Mouse (Mus musculus) MEL-GATA-1-ER (cell line): ENCODE measurements around the gene Rpa3.

Experiments
- DNase-seq: peaks from one replicate; pipeline ENCODE4 v3.0.0-alpha.2; 2012; ENCODE audit warnings: low read depth; ENCODE audit errors: extremely low read depth

The Rpa3 gene

DNA sequence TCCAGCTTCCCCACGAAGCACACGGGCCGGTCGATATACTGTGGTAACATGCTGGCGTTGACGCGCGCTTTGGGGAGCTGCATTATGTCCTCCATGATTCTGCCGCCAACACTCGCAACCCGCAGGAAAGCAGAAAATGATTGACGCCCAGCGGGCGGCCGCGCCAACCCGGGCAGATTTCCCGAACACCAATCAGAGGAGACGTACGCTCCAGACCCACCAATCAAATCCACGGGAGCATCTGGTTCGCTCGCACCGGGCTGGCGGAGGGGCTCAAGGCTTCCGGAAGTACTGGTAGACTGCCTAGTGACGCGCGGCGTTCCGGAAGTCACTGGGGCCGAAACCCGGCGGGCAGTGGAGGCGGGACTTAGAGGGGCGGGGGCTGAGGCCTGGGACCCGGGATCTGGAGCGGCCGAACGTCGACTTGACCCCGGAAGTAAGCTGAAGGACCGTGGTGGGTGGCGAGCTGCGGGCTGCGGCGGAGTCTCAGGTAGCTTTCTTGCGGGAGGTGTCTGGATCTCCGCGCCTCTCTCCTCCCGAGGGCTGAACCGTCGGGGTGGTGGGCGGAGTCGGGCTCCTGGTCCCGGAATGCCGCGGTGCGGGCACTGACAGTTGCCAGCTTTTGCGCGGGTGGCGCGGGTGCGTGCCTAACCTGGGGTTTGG, at the start of gene Rpa3, which contains the start of the genes Umad1 and Gm45062:
Gene Rpa3, minus strand, starts transcription at position 170 of the 663 bp plus-strand sequence.
Gene Umad1, plus strand, starts transcription at position 285 of the 663 bp plus-strand sequence.
Gene Gm45062, plus strand, starts transcription at position 447 of the 663 bp plus-strand sequence.
- DNase-seq, result peak; percentile 96

DNA sequence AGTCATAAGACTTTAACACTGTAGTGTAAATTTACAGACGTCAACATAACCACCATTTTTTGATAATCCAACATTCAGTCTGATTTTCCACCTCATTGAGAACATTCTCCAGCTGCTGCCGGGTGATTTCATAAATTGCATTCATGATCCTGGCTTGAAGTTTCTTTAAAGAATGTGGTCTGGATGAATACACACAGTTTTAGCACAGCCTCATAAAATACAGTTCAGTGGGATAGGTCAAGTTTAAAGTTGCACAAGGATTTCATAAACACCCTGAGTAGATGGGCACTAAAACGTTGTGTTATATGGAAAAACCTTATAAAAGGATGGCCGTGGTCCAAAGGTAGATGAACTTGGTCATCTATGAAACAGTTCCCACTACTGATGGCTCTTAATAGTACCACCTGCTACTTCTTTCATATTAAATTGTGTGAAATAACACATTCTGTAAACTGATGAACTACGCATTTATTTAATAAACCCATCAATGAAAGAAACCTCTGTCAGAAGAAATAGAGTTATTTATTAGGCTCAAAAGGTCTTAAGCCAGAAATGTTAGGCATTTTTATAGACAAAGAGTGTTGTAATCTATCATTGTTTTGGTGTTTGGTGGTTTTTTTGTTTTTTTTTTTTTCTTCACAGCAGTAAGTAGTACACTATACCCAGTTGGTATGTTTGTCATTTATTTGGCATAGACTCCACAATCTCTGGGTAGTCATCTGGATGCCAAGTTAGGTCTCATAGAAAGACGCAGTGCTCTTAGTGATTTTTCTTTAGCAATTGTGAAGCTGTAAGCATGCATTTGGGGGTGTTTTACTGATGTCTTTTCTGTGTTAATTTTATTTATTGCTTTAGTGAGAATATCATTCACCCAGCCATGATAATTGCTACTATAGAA, 49.2 kb upstream of the Rpa3 start:
- DNase-seq, result no peak

DNA sequence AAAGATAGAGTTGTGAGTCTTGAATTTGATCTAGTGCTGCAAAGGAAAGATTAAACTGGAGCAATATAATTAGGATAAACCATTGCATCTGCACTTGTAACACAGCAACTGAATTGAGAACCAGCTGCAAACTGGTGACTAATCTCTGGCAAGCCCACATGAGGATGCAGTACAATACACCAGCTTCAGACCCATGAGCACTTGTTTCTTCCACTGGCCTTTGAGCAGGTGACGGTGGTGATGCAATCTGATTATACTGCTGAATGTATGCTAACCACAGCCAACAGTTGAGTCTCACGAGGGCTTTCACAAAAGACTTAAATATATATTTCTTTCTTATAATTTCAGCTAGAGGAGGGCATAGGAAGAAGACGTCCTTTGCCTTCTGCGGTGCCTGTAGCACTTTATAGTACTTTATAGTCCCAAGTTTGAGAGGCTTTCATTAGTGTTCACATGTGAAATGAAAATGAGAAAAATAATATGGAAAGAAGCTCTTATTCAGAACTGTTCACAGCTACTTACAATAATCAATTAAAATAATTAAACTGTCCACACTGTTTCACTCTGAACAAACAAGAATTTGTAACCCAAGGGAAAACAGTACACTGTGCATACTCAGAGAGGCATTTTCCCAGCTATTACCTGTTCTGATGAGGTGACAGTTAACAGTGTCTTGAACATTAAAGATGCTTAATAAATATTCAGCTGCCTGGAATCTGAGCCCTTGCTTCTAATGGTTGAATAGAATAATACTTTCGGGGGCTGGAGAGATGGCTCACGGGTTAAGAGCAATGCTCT, 40.3 kb upstream of the Rpa3 start:
- DNase-seq, result no peak

DNA sequence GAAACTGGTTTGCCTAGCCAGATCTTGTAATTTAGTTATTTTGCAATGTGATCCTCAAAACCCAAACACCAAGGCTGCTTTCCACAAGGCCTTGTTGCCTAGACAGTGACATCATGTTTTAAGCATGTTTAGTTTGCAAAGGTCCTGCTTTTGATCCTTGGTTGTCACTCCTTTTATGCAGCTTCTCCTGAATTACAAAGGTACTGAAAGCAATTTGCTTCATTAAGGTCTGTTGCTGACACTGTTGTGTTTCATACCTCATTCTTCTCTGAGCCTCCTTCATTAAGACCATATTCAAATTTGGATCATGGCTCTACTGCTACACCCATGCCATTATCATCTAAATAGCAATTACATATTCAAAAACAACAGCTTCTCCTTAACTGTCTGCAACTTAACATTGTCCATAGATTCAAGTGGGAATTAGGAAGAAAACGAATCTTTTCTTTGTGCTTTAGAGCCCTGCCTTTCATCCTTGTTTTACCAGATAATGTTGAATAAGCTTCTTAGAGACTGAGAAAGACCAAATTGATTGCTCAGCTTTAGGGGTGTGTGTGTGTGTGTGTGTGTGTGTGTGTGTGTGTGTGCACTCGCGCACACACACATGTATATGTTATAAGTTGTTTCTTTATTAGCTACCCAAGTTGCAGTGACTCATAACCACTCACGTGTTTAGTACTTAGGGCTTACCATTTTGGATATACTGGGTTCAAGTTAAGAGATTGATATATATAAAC, 35.2 kb upstream of the Rpa3 start:
- no peak for DNase-seq

DNA sequence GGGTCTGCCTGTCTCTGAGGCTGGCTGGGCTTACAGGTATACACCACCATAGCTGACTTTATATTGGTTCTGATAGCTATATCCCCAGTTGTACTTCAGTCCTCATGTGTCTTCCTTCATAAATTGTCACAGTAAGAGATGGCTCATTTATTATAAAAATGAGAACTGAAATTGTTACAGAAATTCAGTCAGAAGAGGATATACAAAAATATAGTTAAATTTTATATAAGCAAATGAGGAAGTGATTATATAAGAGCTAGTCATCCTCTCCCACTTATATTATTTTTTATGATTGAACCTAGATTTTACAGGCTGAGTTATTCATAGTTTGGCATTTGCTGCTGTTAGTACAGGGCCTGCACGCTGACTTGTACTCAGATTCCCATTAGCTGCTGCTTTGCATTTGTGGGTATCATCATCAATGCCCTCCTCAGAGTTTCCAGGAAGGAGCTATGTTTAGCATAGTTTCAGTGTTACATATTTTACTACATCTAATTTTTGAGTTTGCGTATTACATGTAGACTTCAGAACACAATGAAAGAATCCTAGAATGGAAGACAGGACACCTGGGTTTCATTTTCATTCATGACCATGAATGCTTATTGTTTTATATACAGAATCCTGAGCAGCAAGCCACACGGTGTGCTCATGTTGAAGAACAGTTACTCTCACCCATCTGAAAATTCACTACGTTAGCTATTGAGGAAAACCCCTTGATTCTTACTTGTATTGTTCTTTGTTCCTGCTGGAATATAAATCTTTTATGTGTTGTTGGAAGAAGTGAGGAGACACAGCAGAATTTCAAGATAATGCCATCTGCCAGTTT, 30.0 kb upstream of the Rpa3 start:
- no peak for DNase-seq

DNA sequence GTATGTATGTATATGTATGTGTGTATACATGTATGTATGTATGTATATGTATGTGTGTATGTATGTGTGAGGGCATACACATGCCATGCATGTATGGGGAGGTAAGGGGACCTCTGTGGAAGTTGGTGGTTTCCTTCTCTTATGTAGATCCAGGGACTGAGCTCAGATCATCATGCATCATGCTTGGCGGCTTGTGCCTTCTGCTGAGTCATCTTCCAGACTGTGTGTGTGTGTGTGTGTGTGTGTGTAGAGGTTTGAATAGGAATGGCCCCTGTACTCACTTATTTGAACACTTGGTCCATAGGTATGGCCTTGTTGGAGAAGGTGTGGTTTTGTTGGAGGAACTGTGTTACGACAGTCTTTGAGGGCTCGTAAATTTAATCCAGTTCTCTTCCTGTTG, 27.2 kb upstream of the Rpa3 start:
- DNase-seq, result no peak

DNA sequence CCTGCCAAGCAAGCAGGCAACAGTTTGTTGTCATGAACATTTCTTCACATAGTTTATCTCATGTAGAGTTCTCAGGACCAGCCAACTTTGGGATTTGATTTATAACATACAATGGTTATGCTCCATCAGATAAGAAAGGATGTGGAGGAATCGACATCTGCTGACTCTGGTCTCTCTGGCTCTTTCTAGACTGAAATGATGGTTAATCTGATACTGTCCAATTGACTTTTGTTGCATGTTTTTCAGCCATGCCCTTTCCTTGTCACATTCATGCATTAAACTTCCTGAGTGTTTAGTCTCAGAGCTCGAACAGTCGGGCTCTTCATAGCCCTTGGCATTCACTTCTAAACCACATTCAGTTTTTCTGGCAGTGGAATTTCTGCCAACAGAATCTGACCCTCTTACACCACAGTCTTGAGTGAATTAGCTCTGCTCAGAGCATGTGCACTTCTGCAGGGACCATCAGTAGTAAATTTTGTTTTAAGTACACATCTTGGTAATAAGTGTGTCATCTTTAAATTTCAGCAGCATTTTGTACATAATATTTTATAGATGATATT, 26.5 kb upstream of the Rpa3 start:
- no peak for DNase-seq

DNA sequence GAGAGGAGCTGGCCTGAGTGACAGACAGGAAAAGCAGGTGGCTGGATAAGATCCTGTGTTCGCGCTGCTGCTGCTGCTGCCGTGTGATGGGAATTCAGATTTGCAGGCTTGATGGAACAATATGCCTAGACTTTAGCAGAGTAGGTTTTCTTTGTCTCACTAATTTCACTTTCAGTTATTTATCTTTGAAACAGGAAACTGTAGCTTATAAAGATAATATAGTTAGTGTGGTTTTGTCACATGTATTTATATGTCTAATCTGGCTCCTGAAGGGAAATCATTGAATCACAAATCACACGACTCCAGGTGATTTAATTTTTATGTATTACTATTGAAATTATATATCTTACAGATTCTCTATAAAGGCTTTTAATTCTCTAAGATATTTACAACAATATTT, 24.3 kb upstream of the Rpa3 start:
- DNase-seq, result no peak

DNA sequence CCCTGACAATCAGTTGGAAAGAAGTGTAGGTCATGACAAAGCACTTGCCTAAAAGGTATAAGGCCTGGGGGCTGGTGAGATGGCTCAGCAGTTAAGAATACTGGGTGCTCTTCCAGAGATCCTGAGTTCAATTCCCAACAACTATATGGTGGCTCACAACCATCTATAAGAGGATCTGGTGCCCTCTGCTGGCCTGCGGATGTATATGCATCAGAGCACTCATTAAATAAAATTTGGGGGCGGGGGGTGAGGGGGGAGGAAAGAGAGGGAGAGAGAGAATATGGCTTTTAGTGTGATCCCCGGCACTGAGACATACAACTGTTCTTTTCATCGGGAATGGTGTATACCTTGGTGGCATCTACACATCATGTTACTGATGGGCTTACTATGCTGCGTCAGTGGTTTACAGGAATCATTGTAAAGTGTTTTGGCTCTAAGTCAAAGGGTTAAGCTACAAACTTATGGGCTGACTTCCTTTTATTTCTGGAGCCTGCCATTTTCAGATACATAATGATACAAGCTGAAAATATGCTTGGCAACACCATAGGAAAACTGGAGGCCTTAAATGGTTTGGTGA, 19.5 kb upstream of the Rpa3 start:
- no peak for DNase-seq

DNA sequence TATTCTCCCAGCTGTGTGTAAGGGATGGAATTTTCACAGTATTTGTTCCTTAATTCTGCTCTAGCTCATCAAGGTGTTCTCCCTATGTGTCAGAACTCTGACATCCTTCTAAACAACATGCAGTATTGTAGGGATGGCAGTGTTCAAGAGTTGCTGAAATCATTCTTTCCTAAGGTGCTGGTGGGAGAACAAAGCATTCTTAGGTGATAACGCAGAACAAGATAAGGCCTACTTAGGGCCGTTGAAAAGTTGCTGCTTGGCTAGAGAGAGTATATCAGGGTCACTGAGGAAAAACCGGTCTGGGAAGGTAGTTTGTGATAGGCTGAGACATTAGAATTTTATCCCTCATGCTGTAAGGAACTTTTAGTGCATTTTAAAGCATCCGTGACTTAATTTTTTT, 17.5 kb upstream of the Rpa3 start:
- no peak for DNase-seq

DNA sequence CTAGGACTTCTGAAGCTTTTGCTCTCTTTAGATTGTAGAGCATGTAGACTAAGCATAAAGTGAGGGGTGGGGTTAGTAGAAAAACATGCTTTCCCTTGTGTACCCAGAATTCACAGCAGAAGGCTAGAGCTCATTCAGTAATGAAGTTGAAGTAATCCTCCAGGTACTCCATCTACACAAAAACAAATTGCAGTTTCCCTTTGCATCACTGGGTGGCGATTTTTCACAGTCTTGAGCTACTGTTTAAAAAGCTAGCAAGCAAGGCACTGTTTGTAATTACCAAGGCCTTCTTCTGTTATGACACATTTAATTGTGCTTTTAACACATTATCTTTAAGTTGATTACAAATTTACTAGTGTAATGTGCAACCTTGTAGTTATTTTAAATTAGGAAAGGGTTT, 16.1 kb upstream of the Rpa3 start:
- peak; percentile 35 for DNase-seq

DNA sequence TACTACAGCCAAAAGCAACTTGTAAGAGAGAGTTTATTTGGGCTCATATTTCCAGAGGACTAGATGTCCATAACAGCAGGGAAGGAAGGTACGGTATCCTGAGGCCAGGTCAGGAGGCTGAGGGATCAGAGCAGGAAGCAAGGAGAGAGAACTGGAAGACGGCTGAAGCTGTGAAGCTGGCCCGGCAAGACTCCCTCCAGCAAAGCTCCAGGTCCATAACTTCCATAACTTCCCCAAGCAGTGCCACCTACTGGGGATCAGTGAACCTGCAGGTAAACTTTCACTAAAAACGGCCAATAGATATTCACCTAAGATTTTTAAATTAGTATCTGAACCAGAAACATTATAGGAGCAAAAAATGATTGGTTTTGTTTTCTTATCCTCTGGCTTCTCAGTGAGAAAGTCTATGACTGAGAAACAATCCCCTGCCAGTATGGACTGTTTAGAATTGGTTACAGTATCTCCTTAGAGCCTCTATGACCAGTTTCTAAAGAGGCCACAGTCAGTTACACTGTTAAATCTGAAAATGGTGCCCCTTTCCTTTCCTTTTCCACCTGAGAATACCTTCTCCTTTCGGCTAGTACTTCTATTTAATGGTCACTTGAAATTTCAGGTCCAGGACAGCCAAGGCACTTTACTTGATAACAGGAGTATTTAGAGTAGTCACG, 15.5 kb upstream of the Rpa3 start:
- DNase-seq, result peak; percentile 26

DNA sequence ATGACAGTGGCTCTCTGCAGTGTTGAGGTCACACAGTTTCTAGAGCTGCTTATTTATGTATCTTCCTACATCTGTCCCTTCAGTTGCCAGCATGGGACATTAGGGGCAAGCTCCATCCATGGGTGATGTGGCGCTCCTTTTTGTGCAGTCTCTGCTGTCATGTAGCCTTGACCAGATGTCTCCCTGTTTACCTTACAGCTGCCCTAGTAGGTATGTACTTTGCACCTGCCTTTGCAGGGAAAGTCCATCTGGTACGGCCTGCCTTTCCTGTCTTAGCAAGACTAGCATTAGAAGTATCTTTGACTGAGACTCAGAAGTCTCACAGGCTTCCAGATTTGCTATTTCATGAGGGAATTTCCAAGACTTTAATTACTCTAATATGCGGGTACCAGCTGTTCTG, 12.1 kb upstream of the Rpa3 start:
- no peak for DNase-seq

DNA sequence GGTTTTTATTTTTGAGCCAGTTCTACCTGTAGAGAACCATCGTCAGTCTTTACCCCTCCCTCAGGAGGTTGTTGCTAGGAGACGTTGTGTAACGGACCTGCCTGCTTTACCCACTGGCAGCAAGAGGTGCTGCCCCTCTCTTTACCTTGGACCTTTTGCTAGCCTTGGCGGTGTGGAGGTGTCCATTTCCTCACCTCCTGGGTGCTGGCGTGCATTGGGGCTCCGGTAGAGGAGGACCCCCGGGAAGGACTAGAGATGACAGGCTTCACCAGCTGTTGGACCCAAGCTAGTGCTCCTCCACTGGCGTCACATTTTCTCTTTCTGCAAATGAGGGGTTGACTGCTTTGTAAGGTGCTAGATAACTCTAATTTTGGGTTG, 683 bp upstream of the Rpa3 start:
- peak; percentile 13 for DNase-seq

DNA sequence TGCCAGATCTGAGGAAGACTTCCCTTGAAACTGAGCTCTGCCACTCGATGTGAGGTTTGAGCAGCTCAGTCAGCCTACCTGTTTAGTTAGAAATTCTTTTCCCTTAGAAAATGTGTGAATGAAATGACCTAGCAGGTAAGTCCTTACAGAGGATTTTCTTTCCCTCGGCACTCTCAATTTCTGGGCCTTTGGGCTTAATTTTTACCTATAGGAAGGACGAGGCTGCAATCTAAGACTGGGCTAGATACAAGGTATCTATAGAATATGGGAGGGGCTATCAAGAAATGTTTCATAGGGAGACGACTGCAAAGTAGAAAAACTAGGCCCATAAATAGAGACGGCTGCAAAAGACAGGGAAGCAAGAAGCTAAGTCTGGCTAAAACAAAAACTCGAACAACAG, 657 bp downstream of the Rpa3 start:
- peak; percentile 28 for DNase-seq

DNA sequence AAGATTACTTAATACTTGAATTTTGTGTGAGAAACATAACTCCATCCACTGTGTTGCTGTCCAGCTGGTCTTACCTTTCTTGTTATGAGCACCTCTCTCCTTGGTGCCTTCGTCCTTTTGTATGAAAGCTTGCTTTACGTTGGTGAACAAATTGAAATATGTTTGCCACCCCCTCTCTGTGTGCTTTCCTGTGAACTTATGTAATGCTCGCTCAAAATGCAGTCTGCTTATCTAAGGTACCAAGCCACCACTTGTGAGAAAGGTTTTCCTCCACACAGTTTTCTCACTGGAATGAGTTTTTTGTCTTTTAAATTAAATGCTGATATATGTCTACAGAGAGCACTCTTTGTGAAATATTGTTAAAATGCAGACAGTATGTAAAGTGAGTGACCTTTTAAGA, 30.4 kb downstream of the Rpa3 start:
- DNase-seq, result no peak

DNA sequence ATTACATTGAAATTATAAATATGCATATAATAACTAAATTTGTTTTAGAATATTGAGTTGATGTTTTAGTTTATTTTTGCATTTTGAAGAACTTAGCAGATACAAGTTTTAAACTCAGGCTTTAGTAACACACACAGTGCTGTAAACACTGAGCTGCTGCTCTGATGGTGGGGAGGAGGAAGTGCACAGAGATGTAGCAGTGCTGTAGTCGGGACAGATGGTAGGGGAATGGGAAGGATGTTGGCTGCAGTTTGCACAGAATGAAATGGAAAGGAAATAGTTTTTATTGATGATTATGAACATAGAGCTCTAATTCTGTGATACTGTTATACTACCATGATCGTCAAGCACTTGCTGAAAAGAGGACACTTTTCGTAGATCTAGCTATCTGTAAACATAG, 31.9 kb downstream of the Rpa3 start:
- DNase-seq, result no peak

DNA sequence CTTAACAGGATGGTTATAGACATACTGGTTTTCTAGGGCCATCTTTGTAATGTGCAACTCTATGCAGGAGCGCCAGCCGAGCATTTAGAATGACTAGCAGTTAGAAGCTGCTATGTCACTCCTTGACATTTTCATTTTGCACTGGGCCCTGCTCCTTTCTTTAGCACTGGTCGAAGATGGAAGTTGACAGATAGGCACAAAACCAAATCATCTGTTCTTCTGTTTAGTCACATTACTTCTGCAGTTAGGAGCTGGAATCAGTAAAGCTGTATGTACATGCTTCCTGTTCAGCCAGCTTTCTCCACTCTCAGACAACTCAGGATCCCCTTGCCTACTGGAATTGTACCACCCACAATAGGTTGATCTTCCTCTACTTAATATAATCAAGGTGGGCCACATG, 48.3 kb downstream of the Rpa3 start:
- peak; percentile 37 for DNase-seq

DNA sequence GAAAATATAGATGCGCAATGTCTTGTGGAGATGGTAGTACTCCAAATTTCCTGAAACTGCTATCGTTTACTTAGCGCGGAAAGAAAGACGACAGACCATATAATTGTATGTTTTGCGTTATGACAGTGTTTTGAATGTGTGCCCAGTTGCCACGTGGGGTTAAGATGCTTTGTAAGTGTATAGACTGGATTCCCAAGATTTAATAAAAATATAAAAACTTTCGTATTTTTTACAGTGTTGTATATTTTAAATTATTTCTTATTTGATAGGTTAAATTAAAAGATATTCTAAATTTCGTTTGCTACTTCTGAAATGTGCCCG, 49.1 kb downstream of the Rpa3 start:
- DNase-seq, result no peak
